Mouse (Mus musculus) subcutaneous adipose tissue, adult 2 months (tissue): ENCODE measurements around the gene D6Ertd527e. TPM values are rescaled to one million over a fixed set of nuclear protein-coding genes. Genes with fewer than 3 reads are reported as not detected.

ENCODE experiments used
- polyA plus RNA-seq: library from polyadenylated mRNA; depleted of rRNA; stranded (reverse); fragments of >200 nt; gene quantifications from 2 replicates; pipeline ENCODE4 v1.2.3, GENCODE M21; 2012; ENCODE audit warnings: low replicate concordance; rRNA removed

D6Ertd527e gene
- polyA plus RNA-seq, result 0.27 and 0.71 TPM in 2 replicates

GRCm38 (mm10) chr6:87104123-87104796 lies at the start of gene D6Ertd527e:
Gene D6Ertd527e (plus strand): TSS chr6:87104746.

Other genes with a start within 250 kb of the D6Ertd527e start
- gene Nfu1, start 95.5 kb upstream of the D6Ertd527e start, polyA plus RNA-seq, result 113 and 114 TPM in 2 replicates
- 12.3 and 21.0 TPM in 2 replicates for gene Gfpt1, start 61.9 kb upstream of the D6Ertd527e start, polyA plus RNA-seq
- 12.3 and 52.8 TPM in 2 replicates for gene Antxr1, start 231.1 kb downstream of the D6Ertd527e start, polyA plus RNA-seq
- gene Gkn1, start 246.2 kb downstream of the D6Ertd527e start, polyA plus RNA-seq, result 0.24 TPM in 1 of 2 replicates, not detected in the other